8 mouse cellular contexts compared by ENCODE assay signal in genomic region chr19:29046961-29047333, GRCm38 (mm10). TPM values are rescaled to one million over a fixed set of nuclear protein-coding genes. Genes with fewer than 3 reads are reported as not detected.
DNase-seq lines count a peak whose midpoint lies in the region; ATAC-seq and TF ChIP-seq lines count a peak whose summit lies in the region.

No protein-coding gene starts in this region.

- H3K9ac ChIP-seq in hindbrain, embryonic 16.5 days (ENCODE audit: low read depth, low read length), result peak overlapping the region; percentile 79
- peak overlapping the region; percentile 90 for H3K9ac ChIP-seq in midbrain, postnatal 0 days (replicated peaks; ENCODE audit: low read length, poor library complexity, severe bottlenecking)

- WGBS in hindbrain, embryonic 16.5 days, result 26% methylated on average over 4 of the region's 4 CpGs
- 27% methylated on average over 4 of the region's 4 CpGs for WGBS in midbrain, postnatal 0 days

- H3K4me3 ChIP-seq in layer of hippocampus, adult 2 months, result peak overlapping the region; percentile 89
- H3K4me3 ChIP-seq in hindbrain, embryonic 16.5 days (ENCODE audit: low read length), result peak overlapping the region; percentile 62
- peak overlapping the region; percentile 81 for H3K4me3 ChIP-seq in midbrain, postnatal 0 days (ENCODE audit: low read depth, low read length)

- TF ChIP-seq CTCF in layer of hippocampus, adult 2 months (conservative IDR thresholded peaks at IDR 0.05), result no peak
- TF ChIP-seq CTCF in midbrain, postnatal 0 days (IDR thresholded peaks at IDR 0.05), result no peak

- DNase-seq in layer of hippocampus, adult 2 months (ENCODE audit: low spot score in 2 of 2), result no peak
- DNase-seq in layer of hippocampus, adult 9-11 months, result no peak
- peak; percentile 13 for DNase-seq in c-Kit-positive CD71-positive TER-119-positive erythroid progenitor cells, embryonic 14.5 days (ENCODE audit: low spot score)
- no peak for DNase-seq in midbrain, postnatal 0 days (ENCODE audit: low spot score)
- DNase-seq in layer of hippocampus, postnatal 10 days (ENCODE audit: low spot score in 2 of 2), result no peak
- DNase-seq in cerebellum, postnatal 25 days, result no peak
- DNase-seq in left cerebral cortex, postnatal 14 days (ENCODE audit: low spot score in 2 of 2), result no peak

- peaks cover 13% of the 10 kb centered on the region for H3K4me1 ChIP-seq in hindbrain, embryonic 16.5 days (ENCODE audit: control insufficient read depth, insufficient read depth, low read depth, low read length)
- H3K4me1 ChIP-seq in midbrain, postnatal 0 days (ENCODE audit: insufficient read depth, low read length), result no peaks in the 10 kb centered on the region; the same call in 1 of the 2 replicates

- H3K4me2 ChIP-seq in hindbrain, embryonic 16.5 days (ENCODE audit: low read length), result peak overlapping the region; percentile 76
- H3K4me2 ChIP-seq in midbrain, postnatal 0 days (ENCODE audit: low read depth, low read length, poor library complexity, severe bottlenecking), result peak overlapping the region; percentile 80

- H3K27me3 ChIP-seq in hindbrain, embryonic 16.5 days (replicated peaks; ENCODE audit: control insufficient read depth, insufficient read depth, low read length), result no peaks in the 10 kb centered on the region
- H3K27me3 ChIP-seq in midbrain, postnatal 0 days (ENCODE audit: insufficient read depth, low read length), result no peaks in the 10 kb centered on the region

- intact Hi-C loops in left cerebral cortex, postnatal 14 days (cut with DNase I), result loop anchor here (1.0 to 10.0 kb wide), 3 partner anchors 55 to 272 kb away; partner anchors contain the start of genes Cdc37l1 and Jak2

- no peaks in the 10 kb centered on the region for H3K36me3 ChIP-seq in hindbrain, embryonic 16.5 days (ENCODE audit: control insufficient read depth, insufficient read depth, low read length)
- no peaks in the 10 kb centered on the region for H3K36me3 ChIP-seq in midbrain, postnatal 0 days (ENCODE audit: insufficient read depth, low read length)

- H3K27ac ChIP-seq in layer of hippocampus, adult 2 months, result peak overlapping the region; percentile 96
- H3K27ac ChIP-seq in hindbrain, embryonic 16.5 days (ENCODE audit: low read depth, low read length), result peak overlapping the region; percentile 76
- H3K27ac ChIP-seq in midbrain, postnatal 0 days (ENCODE audit: low read depth, low read length), result peak overlapping the region; percentile 78; the same call in 1 of the 2 replicates

- ATAC-seq in hindbrain, embryonic 16.5 days, result no peak
- no peak for ATAC-seq in midbrain, postnatal 0 days (ENCODE audit: low FRiP score)

- no peaks in the 10 kb centered on the region for H3K9me3 ChIP-seq in hindbrain, embryonic 16.5 days (ENCODE audit: control insufficient read depth, low read length)
- no peaks in the 10 kb centered on the region for H3K9me3 ChIP-seq in midbrain, postnatal 0 days (ENCODE audit: low read length)

RNA-seq across cellular contexts. Expression of gene Ak3, which starts 0.8 kb away (rescaled TPM):
- 10 to 100 TPM; 51.5 to 53.0 TPM for total RNA-seq in layer of hippocampus, adult 2 months (2021)
- polyA plus RNA-seq in hindbrain, embryonic 16.5 days (2015; fragmentation: Nextera tagmentation; extraction: Ambion mirVana), result 74.4 and 75.2 TPM in 2 replicates
- total RNA-seq in midbrain, postnatal 0 days (2014; rRNA removed), result 75.4 and 99.4 TPM in 2 replicates
- polyA plus RNA-seq in midbrain, postnatal 0 days (2015; fragmentation: Nextera tagmentation; extraction: Ambion mirVana), result 69.0 and 74.6 TPM in 2 replicates
- 10 to 100 TPM; 40.4 to 46.4 TPM for total RNA-seq in layer of hippocampus, postnatal 10 days (2021)
- 10 to 100 TPM; 52.3 to 53.2 TPM for total RNA-seq in left cerebral cortex, postnatal 14 days (2021)

RNA-seq across cellular contexts. Expression of gene Rcl1, which starts 54.2 kb away (rescaled TPM):
- total RNA-seq in layer of hippocampus, adult 2 months (2021), result 10 to 100 TPM; 19.3 to 22.0 TPM
- polyA plus RNA-seq in hindbrain, embryonic 16.5 days (2015; fragmentation: Nextera tagmentation; extraction: Ambion mirVana), result 39.1 and 42.2 TPM in 2 replicates
- total RNA-seq in midbrain, postnatal 0 days (2014; rRNA removed), result 23.6 and 26.1 TPM in 2 replicates
- 34.6 and 37.8 TPM in 2 replicates for polyA plus RNA-seq in midbrain, postnatal 0 days (2015; fragmentation: Nextera tagmentation; extraction: Ambion mirVana)
- 10 to 100 TPM; 17.8 to 20.7 TPM for total RNA-seq in layer of hippocampus, postnatal 10 days (2021)
- 10 to 100 TPM; 12.7 to 15.6 TPM for total RNA-seq in left cerebral cortex, postnatal 14 days (2021)

RNA-seq across cellular contexts. Expression of gene Cdc37l1, which starts 56.8 kb away (rescaled TPM):
- total RNA-seq in layer of hippocampus, adult 2 months (2021), result 100 to 1,000 TPM; 105 to 114 TPM
- polyA plus RNA-seq in hindbrain, embryonic 16.5 days (2015; fragmentation: Nextera tagmentation; extraction: Ambion mirVana), result 41.2 and 45.0 TPM in 2 replicates
- 52.2 and 74.0 TPM in 2 replicates for total RNA-seq in midbrain, postnatal 0 days (2014; rRNA removed)
- polyA plus RNA-seq in midbrain, postnatal 0 days (2015; fragmentation: Nextera tagmentation; extraction: Ambion mirVana), result 33.1 and 34.2 TPM in 2 replicates
- total RNA-seq in layer of hippocampus, postnatal 10 days (2021), result 10 to 100 TPM; 75.1 to 84.3 TPM
- 10 to 100 TPM; 81.8 to 83.5 TPM for total RNA-seq in left cerebral cortex, postnatal 14 days (2021)
